Mouse (Mus musculus): ENCODE results near the gene Mbd6. TPM values are rescaled to one million over a fixed set of nuclear protein-coding genes. Genes with fewer than 3 reads are reported as not detected.
"Not testable (repeated sequence)": the region's sequence is repeated elsewhere in the genome, so short reads cannot be mapped to it uniquely, and the experiment has no call there.

Mbd6 gene
- total RNA-seq, 2 experiments from 2014 or later: 89.7 to 92.6 TPM

DNA sequence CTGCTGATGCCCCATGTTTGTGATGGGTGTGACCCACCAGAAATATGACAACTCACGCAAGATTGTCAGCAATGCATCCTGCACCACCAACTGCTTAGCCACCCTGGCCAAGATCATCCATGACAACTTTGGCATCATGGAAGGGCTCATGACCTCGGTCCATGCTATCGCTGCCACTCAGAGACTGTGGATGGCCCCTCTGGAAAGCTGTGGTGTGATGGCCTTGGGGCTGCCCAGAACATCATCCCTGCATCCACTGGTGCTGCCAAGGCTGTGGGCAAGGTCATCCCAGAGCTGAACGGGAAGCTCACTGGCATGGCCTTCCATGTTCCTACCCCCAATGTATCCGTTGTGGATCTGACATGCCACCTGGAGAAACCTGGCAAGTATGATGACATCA lies 24.7 kb upstream of the Mbd6 start:
- DNase-seq (ENCODE audit: low spot score in 2 of 2): not testable (repeated sequence)

DNA sequence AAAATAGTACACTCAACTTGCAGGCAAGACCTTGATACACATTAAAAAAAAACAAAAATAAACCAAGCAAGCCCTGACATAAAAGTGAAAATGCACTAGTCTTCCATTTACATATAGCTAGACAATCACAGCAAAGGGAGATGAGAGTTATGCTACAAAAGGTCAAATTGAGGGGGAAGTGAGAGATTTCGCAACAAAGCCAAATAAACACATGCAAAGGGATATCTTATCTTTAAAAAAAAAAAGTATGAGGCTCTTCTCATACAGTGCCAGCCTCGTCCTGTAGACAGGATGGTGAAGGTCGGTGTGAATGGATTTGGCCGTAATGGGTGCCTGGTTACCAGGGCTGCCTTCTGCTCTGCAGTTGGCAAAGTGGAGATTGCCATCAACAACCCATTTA lies 24.0 kb upstream of the Mbd6 start:
- DNase-seq (ENCODE audit: low spot score in 2 of 2): no peak

DNA sequence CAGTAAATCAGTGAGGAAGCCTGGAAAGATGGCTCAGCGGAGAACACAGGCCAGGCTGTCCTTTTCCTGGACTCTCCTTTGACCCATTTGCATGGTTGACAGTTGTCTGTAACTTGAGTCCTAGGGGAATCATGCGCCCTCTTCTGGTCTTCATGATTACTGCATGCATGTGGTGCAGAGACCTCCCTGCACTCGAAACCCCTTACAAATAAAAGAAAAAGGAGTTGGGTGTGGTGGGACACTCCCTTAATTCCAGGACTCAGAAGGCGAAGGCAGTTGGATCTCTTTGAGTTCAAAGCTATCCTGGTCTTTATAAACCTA lies 23.5 kb upstream of the Mbd6 start:
- DNase-seq (ENCODE audit: low spot score in 2 of 2): peak in 1 of 2 experiments; percentile 64

DNA sequence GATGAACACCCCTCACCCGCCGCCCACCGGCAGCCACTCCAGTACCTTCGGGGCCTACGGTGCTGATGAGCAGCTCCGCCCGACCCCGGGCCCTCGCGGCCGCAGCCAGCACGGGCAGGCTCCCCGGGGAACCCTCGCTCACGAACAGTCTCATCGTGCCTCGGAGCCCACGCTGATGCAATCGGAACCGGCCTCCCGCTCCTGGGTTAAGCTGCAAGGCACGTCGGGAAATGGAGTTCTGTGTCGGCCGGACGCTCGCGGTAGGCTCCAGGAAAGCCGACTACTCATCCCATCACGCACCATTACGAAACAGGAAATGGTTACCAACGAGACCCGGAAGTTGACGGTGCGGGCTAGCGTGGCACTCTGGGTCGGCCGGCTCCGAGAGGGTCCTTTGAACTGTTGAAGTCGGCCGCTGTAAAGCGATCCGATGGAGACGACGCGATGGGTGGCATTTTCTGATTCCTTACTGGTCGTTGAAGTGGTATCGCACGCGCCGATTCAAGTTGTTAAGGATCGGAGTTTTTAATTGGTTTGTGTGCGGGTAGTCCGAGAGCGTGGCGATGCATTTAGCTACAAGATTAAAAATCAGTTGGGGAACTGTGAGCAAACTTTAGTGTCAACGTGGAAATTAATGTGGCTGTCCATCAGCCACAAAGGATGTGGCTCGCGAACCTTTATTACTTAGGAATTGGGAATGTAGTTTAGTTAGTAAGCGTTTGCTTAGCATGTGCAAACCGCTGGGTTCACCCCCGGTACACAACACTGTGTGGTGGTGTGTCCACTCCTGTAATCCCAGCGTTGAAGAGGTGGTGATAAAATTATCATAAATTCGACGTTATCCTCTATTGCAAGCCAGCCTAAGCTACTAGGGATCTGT lies 22.9 kb upstream of the Mbd6 start, which contains the start of gene Mars:
Mars (minus strand) TSS at position 311 of the 880 bp plus-strand sequence.
- DNase-seq (ENCODE audit: low spot score in 2 of 2): peak; percentile 71 to 87

DNA sequence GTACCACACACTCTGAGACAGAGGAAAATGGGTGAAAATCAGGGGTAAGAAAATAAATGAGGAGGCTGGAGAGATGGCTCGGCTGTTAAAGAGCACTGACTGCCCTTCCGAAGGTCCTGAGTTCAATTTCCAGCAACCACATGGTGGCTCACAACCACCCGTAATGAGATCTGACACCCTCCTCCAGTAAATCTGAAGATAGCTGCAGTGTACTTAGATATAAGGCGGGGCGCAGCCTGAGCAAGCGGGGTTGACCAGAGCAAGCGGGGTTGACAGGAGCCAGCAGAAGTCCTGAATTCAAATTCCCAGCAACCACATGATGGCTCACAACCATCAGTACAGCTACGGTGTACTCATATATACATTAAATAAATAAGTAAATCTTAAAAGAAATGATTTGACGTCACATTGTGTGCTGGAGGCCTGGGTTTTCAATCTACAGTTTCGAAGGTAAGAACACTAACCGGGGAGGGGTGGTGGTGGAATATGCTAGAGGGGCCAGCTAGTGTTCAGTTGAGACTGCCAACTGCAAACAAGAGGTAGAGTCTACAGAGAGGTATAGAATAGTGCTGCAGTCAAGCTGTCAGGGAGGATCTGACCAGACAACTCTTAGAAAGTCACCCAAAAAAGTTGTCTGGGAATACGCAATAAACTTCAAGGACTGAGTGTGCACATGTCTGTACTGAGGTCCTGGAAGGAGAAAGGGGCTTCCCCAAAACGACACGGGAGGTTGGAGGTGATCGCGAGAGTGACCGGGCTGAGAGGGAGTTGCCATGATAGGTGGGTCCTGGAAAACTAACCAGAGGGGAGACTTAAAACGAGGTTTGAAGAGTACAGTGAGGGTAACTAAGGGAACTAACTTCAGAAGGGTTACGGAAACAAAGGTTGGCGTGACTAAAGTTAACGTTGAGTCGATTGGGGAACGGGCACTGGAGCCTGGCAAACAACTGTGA lies 22.0 kb upstream of the Mbd6 start:
- no peak for DNase-seq (ENCODE audit: low spot score in 2 of 2)

DNA sequence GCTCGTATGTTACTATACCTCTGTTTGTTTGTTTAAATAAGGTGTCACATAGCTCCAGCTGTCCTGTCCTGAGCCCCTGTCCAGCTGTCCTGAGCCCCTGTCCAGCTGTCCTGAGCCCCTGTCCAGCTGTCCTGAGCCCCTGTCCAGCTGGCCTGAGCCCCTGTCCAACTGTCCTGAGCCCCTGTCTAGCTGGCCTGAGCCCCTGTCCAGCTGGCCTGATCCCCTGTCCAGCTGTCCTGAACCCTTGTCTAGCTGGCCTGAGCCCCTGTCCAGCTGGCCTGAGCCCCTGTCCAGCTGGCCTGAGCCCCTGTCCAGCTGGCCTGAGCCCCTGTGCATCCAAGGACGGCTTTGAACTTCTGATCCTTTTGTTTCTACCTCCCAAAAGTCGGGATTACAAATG lies 20.3 kb upstream of the Mbd6 start:
- DNase-seq (ENCODE audit: low spot score in 2 of 2): not testable (repeated sequence)

DNA sequence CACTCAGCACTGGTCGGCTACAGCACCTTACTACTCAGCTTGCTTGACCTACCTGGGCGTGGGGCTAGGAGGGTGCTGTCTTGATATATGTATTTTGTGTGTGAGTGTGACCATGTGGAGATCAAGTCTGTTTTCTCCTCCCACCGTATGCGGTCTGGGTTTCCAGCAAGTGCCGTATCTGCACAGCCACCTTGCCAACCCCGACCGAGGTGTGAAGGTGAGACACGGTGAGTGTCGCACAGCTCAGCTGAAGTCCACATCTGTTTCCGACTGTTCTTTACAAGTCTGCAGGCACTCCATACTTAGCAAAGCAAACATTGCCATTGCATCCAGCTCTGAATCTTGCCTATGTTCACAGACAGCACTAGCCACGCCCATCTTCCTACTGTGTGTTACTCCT lies 14.3 kb upstream of the Mbd6 start:
- DNase-seq (ENCODE audit: low spot score in 2 of 2): no peak

DNA sequence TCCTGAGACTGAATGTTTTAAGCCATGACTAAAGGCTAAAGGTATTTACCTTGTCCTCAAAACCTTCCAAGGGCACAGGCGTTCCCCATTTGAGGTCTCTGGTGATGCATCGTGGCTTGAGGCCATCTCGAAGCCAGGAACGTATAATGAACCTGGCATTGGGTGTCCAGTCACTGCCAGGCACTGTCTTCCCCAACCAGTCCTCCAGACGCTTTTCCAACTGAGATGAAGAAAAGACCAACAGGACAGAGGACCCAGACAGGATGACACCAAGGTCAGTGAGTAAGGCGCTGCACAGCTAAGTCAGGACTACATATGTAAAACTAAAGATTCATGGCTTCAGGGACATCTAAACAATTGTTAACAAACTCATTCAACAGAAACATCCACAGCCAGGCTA lies 11.5 kb upstream of the Mbd6 start:
- no peak for DNase-seq (ENCODE audit: low spot score in 2 of 2)

DNA sequence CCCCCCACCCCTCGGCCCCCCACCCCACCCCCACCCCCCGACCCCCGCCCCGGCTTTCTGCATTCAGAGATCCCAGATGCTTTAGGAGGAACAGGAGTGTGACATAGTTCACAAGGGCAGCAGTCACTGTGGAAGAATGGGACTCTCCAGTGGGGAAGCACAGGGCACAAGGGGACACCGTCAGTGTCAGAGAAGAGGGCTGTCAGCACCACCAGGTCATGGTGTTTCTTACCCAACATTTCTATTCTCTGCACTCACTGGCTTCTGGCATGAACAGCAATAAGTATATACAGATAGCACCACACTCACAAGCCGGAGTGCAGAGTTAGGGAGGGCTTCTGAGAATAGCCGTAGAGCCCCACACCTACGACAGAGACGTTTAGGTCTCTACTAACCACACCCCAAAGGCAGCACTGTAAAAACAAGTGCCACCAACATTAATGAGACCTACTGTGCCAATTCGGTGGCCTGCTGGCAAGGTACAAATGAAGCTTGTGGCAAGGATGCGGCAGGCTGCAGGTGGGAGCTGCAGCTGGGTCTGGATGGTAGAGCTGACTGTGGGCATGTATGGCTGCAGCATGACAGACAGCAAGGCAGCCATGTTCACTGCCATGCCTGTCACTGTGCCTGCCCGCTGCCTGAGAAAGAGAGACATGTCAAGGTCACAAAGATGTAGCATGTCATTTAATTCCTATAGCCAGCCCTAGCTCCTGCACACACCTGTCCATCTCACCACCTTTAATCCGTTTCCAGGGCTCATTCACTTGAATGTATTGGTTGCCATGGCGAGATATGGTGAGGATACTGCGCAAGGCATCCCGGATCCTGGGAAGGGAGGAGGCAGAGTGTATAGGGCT lies 8.4 kb upstream of the Mbd6 start:
- DNase-seq (ENCODE audit: low spot score in 2 of 2): no peak

DNA sequence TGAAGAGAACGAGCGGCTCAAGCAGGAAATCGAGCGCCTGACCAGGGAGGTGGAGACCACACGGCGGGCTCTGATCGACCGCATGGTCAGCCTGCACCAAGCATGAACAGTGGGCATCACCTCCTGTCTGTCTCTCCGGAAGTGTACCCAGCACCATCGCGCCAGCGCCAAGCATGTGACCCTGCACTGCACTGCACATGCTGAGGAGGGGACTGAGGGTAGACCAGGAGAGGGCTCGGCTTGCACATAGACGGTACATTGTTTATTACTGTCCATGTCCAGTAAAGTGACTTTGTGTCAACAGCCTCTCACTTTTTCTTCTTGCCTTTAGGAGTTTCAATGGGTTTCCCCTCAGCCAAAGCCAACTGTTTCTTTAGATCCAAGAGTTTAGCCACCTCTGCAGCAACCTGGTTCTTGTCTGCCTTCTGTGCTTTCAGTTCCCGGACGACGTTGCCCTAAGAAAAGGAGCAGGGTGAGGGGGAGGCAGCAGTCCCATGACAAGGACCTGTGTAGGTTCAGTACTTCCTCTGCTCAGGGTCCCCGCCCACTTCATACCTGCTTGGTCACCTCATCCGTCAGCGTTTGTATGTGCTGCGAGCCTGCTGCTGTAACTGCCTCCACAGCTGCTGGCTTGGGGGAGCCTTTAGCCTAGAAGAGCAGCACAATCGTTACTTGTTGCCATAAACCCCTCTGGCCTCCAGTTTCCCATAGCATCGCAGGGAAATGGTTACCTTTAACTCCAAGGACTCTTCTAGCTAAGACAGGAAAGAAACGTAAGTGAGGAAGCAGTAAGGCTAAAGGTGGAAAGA lies 7.4 kb upstream of the Mbd6 start:
- DNase-seq (ENCODE audit: low spot score in 2 of 2): no peak

DNA sequence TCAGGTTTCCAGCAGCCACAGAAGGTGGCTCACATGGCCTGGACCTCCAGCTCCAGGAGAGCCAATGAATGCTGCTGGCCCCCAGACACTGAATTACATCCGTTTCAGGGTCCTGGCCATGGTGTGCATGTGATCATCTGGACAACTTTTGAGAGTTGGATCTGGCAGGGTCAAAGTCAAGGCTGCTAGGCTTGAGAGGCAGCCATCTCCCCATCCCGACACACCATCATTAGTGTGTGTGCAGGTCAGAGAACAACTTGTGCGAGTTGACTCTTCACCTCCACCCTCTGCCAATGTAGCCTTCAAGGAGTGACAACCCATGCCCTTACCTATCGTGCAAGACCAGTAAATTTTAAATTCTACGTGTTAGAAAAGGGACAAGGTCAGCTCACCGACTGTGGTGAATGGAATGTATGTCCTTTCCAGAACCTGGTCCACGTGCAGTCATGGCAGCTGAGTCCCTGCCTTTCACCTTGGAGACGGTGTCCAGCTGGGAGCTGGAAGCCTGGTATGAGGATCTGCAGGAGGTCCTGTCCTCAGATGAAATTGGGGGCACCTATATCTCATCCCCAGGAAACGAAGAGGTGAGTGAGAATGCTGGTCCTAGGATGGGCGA lies 6.2 kb upstream of the Mbd6 start:
- DNase-seq (ENCODE audit: low spot score in 2 of 2): no peak

DNA sequence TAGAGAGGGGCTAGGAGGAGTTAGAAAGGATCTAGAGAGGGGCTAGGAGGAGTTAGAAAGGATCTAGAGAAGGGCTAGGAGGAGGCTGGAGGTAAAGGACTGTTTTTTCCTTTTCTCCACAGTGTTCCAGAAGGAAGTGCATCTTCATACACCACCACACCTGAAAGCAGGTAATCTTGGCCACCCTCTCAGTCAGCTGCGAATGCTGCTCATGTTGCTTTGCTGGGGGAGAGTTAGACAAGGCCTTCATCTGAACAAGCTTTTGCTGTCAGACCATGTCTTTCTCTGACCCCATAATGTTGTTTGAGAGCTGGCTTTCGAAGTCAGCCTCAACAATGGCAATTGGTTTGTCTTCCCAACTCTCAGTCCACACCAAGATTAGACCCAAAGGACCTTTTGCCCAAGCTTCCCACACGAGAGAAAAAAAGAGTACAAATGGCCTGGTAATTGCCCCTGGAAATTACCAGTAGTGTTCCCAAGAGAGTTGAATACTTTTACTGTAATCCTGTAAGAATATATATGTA lies 4.8 kb upstream of the Mbd6 start:
- no peak for DNase-seq (ENCODE audit: low spot score in 2 of 2)

DNA sequence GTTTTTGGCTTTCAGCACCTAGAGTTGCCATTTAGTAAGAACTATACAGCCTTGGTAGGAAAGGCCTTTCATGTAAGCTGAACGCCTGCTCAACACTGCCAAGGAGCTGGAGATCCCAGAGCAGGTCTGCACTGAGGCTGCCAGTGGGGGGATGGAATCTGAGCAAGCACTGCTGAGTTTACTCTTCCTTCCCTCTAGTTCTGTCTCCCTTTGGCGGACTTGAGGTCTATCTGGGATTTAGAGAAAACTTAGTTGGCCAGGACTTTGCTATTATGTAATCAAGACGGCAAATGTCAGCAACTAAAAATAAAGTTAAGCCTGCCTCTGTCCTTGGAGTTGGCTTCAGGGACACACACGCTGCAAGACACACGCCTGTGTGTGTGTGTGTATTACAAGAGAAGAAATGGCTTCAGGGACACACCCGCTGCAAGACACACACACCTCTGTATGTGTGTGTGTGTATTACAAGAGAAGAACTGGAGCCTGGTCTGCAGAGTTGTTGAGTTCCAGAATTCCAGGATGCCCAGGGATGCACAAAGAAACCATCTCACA lies 4.2 kb upstream of the Mbd6 start:
- DNase-seq (ENCODE audit: low spot score in 2 of 2): no peak

DNA sequence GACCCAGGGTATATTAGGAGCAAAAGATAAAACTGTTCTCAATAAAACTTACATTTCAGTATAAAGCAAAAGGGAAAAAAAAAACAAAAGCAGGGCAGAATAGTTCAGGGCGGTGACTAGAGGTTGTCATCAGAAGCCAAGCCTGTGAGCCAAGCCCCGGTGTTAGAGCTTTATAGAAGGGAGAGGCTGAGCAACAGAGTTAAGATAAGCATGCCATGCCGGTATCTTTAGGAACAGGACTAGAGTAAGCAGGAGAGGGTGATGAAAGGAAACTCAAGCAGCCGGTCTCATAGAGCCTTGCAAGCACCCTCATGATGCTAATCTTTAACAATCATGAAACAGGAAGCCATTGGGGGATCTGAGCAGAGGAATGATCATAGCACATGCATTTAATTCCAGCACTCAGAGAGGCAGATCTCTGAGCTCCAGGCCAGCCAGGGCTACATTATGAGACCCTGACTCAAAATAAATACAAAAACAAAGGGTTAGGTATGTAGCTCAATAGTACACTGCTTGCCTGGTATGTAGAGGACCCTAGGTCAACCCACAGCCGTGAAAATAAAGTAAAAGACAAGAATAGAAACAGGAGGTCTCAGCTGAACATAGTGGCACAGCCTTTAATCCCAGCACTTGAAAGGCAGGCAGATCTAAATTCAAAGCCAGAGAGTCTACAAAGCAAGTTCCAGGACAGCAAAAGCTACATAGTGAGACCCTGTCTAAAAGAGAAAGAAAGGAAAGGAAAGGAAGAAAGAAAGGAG lies 3.2 kb upstream of the Mbd6 start:
- no peak for DNase-seq (ENCODE audit: low spot score in 2 of 2)

DNA sequence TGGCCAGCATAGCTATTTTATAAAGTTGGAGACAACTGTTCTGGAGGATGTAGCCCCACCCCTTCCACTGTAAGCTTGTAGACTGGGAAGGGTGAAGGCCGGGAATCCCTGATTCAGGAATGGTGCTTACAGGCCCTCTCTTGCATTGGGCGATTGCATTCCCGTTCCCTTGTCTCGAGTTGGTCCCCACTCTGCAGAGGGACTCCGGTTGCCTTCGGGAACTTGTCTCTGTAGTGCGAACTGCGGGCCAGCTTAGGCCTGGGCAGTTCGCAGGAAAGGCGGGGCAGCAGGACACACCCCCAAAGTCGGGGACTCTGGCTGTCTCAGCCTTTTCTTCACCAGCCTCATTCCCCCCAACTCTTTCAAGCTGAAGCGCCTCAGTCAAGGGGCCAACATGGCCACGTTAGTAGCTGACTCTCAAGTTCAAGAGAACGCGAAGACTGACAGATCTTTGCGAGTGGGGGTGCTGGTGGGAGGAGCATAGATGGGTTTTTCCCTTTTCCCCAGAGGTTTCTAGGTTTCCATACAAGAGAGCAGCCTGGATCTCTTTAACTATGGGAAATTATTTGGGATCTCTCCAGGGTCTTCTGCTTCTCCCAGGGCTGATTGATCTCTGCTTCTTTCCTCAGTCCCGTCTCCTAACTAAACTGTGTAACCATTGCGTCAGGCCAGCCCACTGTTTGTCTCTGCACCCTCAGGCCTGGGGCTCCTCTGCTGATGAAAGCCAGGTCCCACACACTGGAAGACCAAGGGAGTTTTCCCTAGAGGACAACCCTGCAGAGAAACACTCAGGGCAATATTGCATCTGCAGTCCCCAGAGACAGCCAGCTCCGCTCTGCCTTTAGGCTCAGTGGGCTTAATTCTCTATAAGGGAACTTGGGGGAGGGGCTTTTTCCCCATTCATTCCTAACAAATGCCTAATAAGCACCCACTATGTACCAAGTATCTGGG lies 2.4 kb upstream of the Mbd6 start:
- no peak for DNase-seq (ENCODE audit: low spot score in 2 of 2)

DNA sequence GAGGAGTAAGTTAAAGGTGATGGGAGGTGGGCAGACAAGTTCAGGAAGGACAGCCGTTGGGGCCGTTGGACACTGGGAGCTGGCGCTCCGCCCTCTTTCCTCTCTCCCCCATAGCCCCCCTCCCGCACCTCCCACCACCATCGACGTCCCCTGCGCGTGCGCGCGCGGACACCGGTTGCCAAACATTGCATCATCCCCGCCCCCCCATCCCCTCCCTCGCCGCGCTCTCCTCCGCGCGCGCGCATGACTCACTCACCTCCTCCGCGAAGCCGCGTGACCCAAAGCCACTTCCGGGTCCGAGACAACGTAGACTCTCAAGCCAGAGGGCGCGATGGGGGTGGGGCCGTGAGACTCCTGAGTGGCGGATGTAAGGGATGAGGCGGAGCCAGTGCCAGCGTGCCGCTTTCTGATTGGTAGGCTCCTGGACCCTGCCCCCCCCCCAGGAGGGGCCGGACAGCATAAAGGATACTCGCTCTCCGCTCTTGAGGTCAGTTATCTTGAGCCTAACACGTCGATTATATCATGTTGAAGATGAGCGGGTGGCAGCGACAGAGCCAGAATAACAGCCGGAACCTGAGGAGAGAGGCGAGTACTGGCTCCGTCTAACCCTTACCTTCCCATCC lies 1.6 kb upstream of the Mbd6 start:
- peak; percentile 99 to 100 for DNase-seq (ENCODE audit: low spot score in 2 of 2)
